Mouse (Mus musculus) c-Kit-positive CD71-positive TER-119-positive erythroid progenitor cells, embryonic 14.5 days (primary cell): ENCODE measurements around the gene Tnfrsf9.

Experiments used
- DNase-seq: peaks from one replicate; pipeline ENCODE4 v3.0.0-alpha.2; 2013; ENCODE audit warnings: low spot score

Gene Tnfrsf9

DNA sequence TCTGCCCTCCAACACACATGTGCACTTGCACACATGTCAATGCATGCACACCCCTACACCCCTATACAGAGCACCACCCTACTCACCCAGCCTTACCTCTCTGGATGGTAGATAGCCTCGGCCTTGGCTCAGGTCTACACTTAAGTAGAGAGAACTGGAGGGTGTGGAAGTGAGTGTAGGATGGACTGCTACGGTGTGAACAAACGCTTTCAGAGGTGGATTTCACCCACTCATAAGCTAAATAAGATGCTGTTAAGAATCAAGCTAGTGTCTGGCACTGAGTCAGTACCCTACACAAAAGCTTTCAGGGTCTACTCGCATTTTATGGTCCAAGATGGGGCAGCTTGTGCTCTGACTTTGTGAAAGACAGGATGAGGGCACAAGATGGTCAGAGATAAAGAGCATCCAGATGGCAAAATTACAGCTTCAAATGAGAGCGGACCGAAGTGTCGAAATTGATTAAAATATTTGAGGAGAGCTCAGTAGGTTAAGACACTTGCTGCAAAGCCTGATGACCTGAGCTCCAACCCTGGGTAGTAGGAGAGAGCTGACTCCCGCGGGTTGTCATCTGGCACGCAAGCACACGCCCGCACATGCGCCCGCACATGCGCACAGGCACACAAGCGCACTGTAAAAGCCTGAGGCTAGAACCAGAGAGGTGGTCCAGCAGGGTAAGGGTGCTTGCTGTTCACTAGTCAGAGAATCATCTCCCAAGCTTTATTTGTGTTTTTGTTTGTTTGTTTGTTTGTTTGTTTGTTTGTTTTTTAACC, 23.1 kb downstream of the Tnfrsf9 start:
- DNase-seq, result no peak

DNA sequence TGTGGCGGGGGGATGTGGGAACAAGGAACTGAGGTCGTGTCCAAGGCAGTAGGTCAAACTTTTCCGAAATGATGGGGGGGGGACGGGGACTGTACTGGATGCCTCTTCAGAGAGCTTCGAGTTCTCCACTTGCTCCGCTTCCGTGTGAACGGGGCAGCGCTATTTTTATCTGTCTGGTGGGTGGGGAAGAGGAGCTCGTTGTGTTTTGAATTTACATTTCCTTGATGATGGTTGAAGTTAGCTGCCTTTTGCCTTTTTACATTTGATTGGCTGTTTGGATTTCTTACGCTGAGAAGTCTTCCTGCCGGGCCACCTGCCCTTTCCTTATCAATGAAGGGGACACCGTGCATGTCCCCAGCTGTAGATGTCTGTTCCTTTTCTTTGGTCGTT, 23.7 kb downstream of the Tnfrsf9 start:
- DNase-seq, result no peak

DNA sequence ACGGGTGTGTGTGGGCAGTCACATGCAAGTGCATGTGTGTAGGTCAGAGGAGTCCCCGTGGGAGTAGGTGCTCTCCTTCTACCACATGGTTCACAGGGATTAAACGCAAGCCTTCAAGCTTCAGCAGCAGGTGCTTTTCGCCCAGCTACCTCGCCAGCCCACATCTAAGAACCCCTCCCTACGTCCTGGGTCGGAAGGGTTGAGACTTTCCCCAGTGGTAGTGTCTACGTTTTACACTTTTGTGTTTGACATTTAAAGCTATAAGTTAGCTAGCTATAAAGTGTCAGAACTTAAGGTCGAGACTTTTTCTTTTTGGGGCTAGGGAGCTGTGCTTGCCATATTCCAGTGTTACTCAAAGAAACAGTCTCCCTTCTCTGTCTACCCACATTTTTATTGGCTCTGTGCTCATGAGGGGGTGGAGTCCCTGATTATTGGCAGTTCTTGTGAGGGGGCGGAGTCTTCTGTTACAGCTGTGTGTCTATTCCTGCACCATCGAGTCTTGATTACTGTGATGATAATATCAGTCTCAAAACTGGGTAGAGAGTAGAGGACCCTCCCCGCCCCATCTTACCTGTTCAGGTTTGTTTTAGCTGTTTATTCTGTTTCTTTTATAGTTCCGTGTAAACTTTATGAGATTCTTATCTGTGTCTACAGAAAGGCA, 25.8 kb downstream of the Tnfrsf9 start:
- DNase-seq, result no peak

DNA sequence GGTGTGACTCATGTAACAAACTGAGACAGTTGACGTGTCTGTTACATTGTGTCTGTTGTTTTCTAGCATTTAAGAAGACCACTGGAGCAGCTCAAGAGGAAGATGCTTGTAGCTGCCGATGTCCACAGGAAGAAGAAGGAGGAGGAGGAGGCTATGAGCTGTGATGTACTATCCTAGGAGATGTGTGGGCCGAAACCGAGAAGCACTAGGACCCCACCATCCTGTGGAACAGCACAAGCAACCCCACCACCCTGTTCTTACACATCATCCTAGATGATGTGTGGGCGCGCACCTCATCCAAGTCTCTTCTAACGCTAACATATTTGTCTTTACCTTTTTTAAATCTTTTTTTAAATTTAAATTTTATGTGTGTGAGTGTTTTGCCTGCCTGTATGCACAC, 30.3 kb downstream of the Tnfrsf9 start:
- no peak for DNase-seq

DNA sequence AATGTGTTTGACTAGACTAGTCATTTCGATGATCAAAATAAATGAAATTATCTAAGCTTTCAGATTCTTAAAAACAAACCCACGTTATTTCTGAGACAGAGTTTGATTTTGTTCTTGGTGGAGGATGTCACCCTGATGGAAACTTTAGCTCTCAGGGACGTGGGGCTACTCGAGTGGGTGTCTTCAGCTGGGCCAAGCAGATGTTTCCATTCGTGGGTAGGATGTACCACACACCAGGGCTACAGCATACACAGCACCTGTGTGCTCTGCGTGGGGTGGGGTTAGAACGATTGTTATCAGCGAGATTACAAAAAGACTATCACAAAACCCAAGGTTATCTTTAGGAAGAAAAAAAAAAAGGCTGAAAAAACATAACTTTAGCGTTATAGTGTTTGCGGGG, 36.6 kb downstream of the Tnfrsf9 start:
- no peak for DNase-seq

DNA sequence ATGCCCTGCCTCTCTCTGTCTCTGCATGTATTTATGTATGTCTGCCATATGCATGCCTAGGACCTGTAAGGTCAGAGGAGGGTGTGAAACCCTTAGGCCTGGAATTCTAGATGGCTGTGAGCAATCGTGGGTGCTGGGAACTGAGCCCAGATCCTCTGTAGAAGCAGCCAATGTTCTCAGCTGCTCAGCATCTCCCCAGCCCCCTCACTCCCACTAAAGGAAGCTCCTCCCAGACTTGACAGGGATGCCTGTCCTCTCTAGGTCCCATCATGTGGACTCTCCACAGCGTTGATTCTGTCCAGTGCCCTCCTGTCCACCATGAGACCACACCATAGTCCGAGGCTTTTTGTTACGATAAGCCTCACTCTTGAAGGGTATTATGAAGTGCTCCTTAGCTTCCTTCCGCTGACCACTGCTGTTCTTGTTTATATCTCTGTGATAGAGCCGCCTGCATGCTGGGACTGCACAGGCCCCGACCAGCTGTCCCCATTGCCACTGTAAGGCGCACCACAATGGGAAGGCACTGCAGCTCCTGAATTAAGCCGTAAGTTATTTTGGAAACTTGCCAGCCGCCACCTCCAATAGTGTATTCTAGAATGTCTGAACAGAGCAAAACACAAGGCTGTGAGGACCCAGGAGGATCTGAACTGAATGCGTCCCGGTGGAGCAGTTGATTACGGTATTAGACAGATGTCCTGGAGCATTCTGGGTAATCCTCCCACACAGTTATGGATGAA, 42.2 kb downstream of the Tnfrsf9 start:
- no peak for DNase-seq

DNA sequence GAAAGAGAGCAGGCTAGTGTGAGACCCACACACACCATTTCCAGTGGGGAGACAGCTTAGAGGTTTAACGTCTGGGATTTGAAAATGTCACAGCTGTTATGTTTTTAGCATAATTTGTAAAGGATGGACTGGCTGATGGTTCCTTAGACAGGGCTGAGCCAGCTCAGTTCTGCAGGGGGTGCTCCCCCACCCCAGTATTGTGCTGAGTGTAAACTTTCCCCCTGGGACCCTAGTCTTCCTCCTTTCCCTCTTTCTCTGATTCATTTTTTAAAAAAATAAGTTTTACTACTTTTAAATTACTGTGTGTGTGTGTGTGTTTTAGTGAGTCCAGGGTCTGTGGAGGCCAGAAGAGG, 42.7 kb downstream of the Tnfrsf9 start:
- DNase-seq, result no peak

DNA sequence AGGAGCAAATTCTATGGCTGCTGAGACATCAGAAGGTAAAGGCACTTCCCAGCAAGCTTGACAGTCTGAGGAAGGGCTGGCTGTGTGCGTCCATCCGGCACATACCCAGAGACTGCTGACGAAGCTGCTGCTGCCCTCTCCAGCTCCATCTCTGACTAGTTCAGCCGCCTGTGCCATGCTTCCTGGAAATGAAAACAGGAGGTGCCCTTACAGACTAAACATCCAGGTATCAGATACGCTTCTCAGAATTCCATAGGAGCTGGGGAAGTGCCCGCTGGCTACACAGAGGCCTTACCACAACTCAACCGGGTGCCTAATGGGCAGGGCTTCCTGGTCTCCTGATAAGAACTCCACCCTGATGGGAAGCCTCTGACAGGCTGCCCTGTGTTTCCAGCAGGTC, 44.2 kb downstream of the Tnfrsf9 start:
- no peak for DNase-seq

DNA sequence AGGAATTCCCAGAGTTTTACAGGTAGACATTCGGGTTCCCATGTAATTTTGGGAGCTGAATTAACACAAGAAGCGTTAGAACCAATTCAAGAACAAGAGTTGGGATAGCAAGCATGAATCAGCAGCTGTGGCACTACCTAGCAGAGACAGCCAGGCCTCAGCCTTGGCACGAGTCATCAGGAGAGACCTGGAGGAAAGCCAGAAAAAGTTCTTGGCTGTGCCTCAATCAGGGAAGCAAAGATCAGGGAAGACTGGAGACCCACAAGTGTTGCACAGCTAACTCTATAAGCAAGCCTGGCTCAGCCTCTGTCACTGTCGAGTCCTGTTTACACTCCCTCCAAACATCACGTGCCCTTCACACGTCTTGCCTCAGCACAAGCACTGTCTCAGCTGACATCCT, 47.9 kb downstream of the Tnfrsf9 start:
- no peak for DNase-seq

DNA sequence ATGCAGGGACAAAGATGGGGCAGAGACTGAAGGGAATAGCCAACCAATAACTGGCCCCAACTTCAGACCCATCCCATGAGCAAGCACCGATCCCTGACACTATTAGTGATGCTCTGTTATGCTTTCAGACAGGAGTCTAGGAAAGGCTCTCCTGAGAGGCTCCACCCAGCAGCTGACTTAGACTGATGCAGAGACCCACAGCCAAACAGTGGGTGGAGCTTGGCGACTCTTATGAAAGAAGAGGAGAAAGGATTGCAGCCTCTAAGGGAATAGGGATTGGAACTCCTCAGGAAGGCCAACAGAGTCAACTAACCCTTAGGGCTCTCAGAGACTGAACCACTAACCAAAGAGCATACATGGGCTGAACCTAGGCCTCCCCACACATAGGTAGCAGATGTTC, 49.3 kb downstream of the Tnfrsf9 start:
- DNase-seq, result no peak

DNA sequence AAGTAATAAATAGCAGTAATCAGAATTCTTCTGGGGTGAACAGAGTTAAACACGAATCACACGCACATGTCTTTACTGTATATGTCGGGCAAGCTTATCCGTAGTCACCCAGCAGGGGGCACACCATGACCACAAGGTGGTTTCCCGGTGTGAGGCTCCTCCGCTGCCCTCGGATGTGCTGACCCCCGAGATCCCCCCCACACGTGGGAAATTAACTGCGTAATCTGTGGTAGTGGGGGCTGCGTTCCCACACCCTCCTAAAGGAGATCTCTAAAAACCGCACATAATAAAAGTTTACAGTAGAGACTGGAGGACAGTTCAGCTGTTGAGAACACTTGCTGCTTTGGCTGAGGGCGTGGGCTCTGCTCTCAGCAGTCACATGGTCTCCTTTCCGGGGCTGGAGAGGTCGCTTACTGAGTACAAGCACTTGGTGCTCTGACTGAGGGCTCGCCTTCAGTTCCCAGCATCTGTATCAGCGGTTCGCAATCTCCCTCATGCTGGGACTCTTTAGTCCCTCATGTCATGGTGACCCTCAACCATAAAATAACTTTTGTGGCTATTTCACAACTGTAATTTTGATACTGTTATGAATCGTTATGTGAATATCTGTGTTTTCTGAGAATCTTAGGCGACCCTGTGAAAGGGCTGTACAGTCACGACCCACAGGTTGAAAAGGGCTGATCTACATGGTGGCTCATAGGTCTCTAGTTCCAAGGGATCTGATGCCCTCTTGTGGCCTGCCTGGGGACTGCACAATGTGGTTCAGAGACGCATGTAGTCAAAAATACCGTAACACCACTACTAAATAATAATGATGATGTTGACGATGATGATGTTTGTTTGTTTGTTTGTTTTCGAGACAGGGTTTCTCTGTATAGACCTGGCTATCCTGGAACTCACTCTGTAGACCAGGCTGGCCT, 50.5 kb downstream of the Tnfrsf9 start:
- DNase-seq, result peak; percentile 73

DNA sequence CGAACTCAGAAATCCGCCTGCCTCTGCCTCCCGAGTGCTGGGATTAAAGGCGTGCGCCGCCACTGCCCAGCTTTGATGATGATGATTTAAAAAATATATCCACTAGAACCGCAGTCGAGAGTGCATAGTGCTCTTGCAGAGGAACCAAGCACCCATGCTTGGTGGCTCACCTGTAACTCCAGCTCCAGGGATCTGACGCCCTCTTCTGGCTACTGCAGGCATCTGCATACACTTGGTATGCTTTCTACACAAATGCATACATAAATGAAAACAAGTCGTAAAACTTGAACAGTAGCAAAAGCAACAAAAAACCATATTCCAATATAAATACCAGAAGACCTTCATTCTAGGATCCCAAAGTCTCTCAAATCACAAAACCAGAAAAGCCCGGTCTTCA, 51.2 kb downstream of the Tnfrsf9 start:
- no peak for DNase-seq

DNA sequence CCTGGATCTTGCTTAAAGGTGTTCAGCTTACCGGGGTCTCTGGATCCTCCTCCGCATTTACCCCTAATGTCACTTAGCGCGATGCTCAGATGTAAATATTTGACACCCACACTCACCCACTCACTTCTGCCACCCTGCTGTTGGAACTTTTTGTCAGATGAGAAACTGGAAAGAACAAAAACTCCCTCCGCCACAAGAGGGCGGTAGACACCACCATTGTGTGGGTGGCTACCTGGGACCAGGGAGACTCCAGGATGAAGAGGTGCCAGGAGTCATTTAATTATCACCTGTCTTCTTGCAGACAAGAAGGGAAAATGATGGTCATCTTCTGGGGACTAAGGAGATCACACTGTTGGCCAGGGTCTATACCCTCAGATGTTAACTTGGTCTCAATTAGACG, 52.2 kb downstream of the Tnfrsf9 start:
- DNase-seq, result peak; percentile 51

DNA sequence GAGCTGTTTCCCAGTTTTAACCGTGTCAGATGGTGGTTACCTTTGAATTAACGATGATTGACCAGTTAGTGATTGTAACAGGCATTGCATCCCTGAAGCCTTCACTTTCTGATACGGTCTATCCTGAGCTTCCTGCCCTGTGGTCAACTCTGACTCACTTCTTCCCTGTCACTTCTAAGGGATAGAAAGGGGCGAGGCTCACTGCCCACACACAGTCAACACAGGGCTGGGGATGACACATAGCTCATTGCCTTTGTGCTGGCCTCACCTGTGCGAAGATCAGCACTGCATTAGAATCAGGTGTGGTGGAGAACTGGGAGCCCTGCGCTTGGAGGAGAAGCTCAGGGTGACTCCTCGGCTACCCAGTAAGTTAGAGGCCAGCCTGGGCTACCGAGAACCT, 54.6 kb downstream of the Tnfrsf9 start:
- DNase-seq, result no peak

DNA sequence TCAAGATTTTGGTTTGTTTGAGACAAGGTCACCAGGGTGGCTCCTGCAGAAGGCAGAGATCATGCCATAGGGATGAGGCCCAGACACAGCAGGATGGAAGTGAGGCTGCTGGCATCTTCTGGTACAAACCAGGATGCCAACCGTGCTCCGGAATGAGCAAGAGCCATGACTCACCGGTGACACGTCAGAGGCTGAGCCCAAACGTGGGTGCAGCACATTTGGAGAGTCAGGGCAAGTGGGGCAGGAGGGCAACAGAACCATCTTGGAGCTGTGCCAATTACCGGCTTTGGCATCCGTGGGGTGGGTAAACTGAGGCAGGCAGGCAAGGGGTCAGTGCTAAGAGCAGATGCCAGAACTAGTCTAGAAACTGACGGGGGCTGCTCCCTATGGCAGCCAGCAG, 58.9 kb downstream of the Tnfrsf9 start:
- DNase-seq, result no peak

DNA sequence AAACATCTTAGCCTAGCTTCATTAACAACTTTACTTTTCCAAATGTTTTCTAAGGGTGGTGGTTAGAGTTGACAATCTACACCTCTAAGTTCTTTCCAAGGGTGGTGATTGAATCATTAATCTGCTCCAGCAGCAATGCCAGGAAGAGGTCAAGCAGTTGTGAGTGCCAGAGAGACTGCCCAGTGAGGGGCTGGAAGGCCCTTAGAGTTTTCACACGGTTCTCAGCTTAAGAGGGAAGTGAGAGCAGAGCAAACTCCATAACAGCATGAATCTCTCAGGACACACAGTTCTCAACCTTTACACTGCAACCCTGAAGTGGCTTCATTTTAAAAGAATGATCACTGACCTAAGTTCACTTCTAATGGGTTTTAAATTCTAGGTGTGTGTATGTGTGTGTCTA, 60.8 kb downstream of the Tnfrsf9 start:
- DNase-seq, result no peak

DNA sequence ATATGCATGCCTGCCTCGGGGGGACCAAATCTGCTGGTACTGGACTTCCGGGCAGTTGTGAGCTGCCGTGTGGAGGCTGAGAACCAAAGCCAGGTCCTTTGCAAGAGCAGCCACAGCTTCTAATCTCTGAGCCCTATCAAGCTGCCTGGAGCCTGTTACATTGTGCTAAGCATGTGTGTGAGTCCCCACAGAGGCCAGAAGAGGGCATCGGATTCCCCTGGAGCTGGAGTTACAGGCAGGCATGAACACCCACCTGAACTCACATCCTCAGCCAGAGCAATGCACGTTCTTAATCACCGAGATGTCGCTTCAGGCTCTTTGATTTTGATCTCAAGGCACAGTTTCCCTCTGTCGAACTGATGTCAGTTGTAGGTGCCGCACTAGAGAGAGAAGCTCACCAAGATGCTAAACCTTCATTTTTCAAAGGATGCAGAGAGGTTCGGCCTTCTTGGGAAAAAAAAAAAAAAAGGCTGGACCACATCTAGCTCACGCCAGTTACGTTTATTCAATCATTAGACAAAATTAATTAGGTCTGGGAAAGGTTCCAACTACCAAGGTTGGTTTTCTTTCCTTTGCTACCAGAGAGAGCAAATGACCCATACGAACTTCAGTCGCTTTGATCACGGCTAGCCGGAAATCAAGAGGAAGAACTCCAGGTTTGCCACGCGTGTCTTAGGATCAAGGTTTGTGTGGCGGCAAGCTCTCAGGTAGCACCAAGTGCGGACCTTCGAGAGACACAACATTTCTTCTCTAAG, 64.0 kb downstream of the Tnfrsf9 start:
- DNase-seq, result no peak

DNA sequence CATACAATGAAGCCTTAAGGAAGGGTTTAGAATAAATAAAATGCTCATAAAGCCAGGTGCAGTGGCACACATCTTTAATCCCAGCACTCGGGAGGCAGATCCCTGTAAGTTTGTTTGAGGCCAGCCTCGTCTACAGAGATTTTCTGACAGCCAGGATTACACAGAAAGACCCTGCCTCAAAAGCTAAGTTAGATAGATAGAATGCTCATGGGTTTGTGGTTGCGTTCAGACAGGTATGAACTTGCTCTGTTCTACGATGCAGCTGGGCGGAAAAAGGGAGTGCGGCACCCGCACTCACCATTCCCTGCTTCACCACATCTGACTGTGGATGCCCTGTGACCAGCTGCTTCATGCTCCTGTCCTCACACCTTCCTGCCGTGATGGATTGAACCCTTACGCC, 65.1 kb downstream of the Tnfrsf9 start:
- DNase-seq, result no peak

DNA sequence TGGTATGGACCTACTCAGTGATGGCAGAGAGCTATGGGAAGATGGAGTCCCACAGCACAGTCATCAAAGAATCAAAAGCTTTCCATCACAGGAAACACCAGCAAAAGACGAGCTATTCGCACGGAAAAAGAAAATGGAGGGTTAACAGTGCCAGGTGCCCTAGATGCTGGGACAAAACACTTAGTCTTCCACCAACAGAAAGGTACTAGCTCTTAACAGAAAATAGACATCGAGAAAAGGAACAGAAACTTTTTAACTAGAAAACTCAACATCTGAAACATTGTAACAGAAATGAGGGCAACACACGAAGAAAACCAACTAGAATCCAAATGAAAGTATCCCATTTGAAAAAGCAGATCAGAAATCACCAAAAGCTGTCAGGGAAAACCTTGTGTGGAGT, 65.8 kb downstream of the Tnfrsf9 start:
- DNase-seq, result no peak

DNA sequence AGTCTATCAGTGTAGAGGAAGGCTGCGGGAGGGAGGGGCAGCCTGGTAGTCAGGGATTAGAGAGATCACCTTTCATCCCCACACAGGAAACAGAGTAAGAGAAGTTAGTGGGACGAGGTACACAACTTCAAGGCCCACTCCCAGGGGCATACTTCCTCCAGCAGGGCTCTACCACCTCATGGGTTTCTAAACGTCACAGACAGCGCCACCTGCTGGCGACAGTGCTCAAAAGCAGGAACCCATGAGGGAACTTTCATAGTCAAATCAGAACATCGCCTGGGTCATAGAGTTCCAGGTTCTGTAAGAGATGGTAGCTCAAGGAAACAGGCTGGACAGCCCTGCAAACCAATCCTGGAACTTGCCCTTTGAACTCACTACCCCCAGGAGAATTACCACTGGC, 75.8 kb downstream of the Tnfrsf9 start:
- peak; percentile 24 for DNase-seq
